In genomic region chr12:83249066-83249465, GRCm38 (mm10) we compare ENCODE assay signal across 13 mouse cellular contexts.
DNase-seq lines count a peak whose midpoint lies in the region; TF ChIP-seq lines count a peak whose summit lies in the region.
"Had no signal": no experiment of that assay in that cellular context is flagged by ENCODE, and none has a peak within 500 bp of the region (broad histone marks: within the 10 kb centered on the region; RNA-seq: fewer than 3 reads in every experiment).

No protein-coding gene starts in this region.

- no peak for TF ChIP-seq POLR2A in brain, embryonic 14.5 days (IDR thresholded peaks at IDR 0.05; ENCODE audit: borderline replicate concordance, extremely low read depth, insufficient read depth, insufficient read length, poor library complexity, severe bottlenecking)

- TF ChIP-seq CTCF in brain, embryonic 14.5 days (IDR thresholded peaks at IDR 0.05; ENCODE audit: borderline replicate concordance, extremely low read depth, insufficient read depth, insufficient read length), result no peak

- peak; percentile 61 for DNase-seq in cerebellum, adult 11-12 months
- DNase-seq in cerebellum, adult 9-10 months, result no peak
- DNase-seq in MN1 (ENCODE audit: low spot score), result peak; percentile 25
- DNase-seq in brain, embryonic 14.5 days (ENCODE audit: low read depth), result peak; percentile 17
- peak; percentile 50 to 67 for DNase-seq in cerebellum, postnatal 14 days
- DNase-seq in kidney, adult 11 months, result no peak
- no peak for DNase-seq in layer of hippocampus, adult 8-10 months (ENCODE audit: low spot score in 2 of 2)
- DNase-seq: adrenal gland, postnatal 25 days; heart, postnatal 14 days; kidney, adult 18-20 months; lung, postnatal 36 days; thymus, adult 2 months; thymus, postnatal 36 days had no signal

Comparison
In these comparisons a context has a peak if more than half of its experiments do, and no peak if none do; other contexts are left out.
1. DNase-seq: peak in cerebellum, adult 11-12 months (single experiment), MN1 (single experiment), brain, embryonic 14.5 days (single experiment) and cerebellum, postnatal 14 days (2 of 2); none in cerebellum, adult 9-10 months (single experiment), kidney, adult 11 months (single experiment) and layer of hippocampus, adult 8-10 months (0 of 2).